Mouse (Mus musculus) stomach, embryonic 14.5 days (tissue): Measurements from ENCODE around the gene Wfdc18. TPM values are rescaled to one million over a fixed set of nuclear protein-coding genes. Genes with fewer than 3 reads are reported as not detected.

ENCODE experiments used
- ATAC-seq: fragments of 200-750 bp; cut with Nextera tagmentation; 2 replicates; pipeline ENCODE4 v1.8.0; 2017; ENCODE audit warnings: low read depth, moderate TSS enrichment; ENCODE audit not compliant: insufficient number of reproducible peaks, insufficient read depth, low FRiP score
- H3K27ac ChIP-seq: fragments of 300-500 bp; sonication (generic); 2 replicates; pipeline ENCODE4 v1.5.1; 2014; ENCODE audit warnings: mild to moderate bottlenecking, low read length, moderate library complexity, mixed read lengths
- H3K27me3 ChIP-seq: fragments of 300-500 bp; sonication (generic); 2 replicates; pipeline ENCODE4 v1.6.1; 2014; ENCODE audit warnings: low read length, control low read depth, mixed read lengths; ENCODE audit not compliant: control insufficient read depth, insufficient read depth
- H3K36me3 ChIP-seq: fragments of 300-500 bp; sonication (generic); 2 replicates; pipeline ENCODE4 v1.6.1; 2014; ENCODE audit warnings: mild to moderate bottlenecking, control low read depth, low read length, moderate library complexity, mixed read lengths; ENCODE audit not compliant: control insufficient read depth, insufficient read depth
- H3K4me1 ChIP-seq: fragments of 300-500 bp; sonication (generic); 2 replicates; pipeline ENCODE4 v1.6.1; 2014; ENCODE audit warnings: low read length, control low read depth, mixed read lengths; ENCODE audit not compliant: control insufficient read depth, insufficient read depth
- H3K4me2 ChIP-seq: fragments of 300-500 bp; sonication (generic); replicated peaks from 2 replicates; pipeline ENCODE4 v1.6.1; 2014; ENCODE audit warnings: low read depth, low read length, control low read depth
- H3K4me3 ChIP-seq: fragments of 300-500 bp; sonication (generic); 2 replicates; pipeline ENCODE4 v1.5.1; 2014; ENCODE audit warnings: low read depth, low read length, control low read depth
- H3K9ac ChIP-seq: fragments of 300-500 bp; sonication (generic); replicated peaks from 2 replicates; pipeline ENCODE4 v1.6.1; 2014; ENCODE audit warnings: low read depth, mild to moderate bottlenecking, control low read depth, low read length, moderate library complexity, mixed read lengths
- H3K9me3 ChIP-seq: fragments of 300-500 bp; sonication (generic); 2 replicates; pipeline ENCODE4 v1.6.1; 2016; ENCODE audit warnings: low read depth, low read length, control low read depth; ENCODE audit not compliant: control insufficient read depth
- WGBS: fragments of 180-500 bp; shearing (Covaris S2); extraction: QIAGEN DNeasy Blood & Tissue Kit; methylation state at CpG from one replicate; pipeline ENCODE4 v1.1.7; 2014; 5-methylcytosine and 5-hydroxymethylcytosine counted together
- polyA plus RNA-seq: library from polyadenylated mRNA; unstranded; fragments of >200 nt; fragmentation: Nextera tagmentation; extraction: Ambion mirVana; gene quantifications from 2 replicates; pipeline ENCODE4 v1.2.1, GENCODE M21; 2014

Wfdc18 gene
- 0.54 TPM in 1 of 2 replicates, not detected in the other for polyA plus RNA-seq

GRCm38 (mm10) chr11:83708715-83709114, at the start of gene Wfdc18:
Gene Wfdc18, plus strand, starts transcription at chr11:83709015.
- H3K9me3 ChIP-seq = no peaks in the 10 kb centered on the region
- ATAC-seq = no peak
- no peak within 1 kb of the TSS for H3K4me3 ChIP-seq
- H3K36me3 ChIP-seq = no peaks in the 10 kb centered on the region
- WGBS = 67% methylated on average over 4 of the region's 4 CpGs
- H3K4me2 ChIP-seq = no peak within 1 kb of the TSS
- no peak within 1 kb of the TSS for H3K27ac ChIP-seq
- H3K9ac ChIP-seq = no peak within 1 kb of the TSS
- no peaks in the 10 kb centered on the region for H3K27me3 ChIP-seq
- no peaks in the 10 kb centered on the region for H3K4me1 ChIP-seq

- Histone ChIP-seq H3K27ac (no peak within 1 kb of the TSS), H3K9ac (no peak within 1 kb of the TSS), H3K36me3 (no peaks in the 10 kb centered on the region), H3K27me3 (no peaks in the 10 kb centered on the region), H3K4me2 (no peak within 1 kb of the TSS), H3K4me3 (no peak within 1 kb of the TSS), H3K4me1 (no peaks in the 10 kb centered on the region), H3K9me3 (no peaks in the 10 kb centered on the region)
- 76% methylated on average over 6 of the region's 6 CpGs for WGBS
- no peak for ATAC-seq
Measured at GRCm38 (mm10) chr11:83662204-83662603, 46.6 kb upstream of the Wfdc18 start, which contains the start of gene Ccl4. Gene Ccl4, plus strand, starts transcription at chr11:83662584.

- Histone ChIP-seq H3K4me2 (no peak overlapping the region), H3K9ac (no peak overlapping the region), H3K27ac (no peak overlapping the region), H3K27me3 (no peaks in the 10 kb centered on the region), H3K4me1 (no peaks in the 10 kb centered on the region), H3K4me3 (no peak overlapping the region), H3K9me3 (no peaks in the 10 kb centered on the region), H3K36me3 (no peaks in the 10 kb centered on the region)
- WGBS = 54% methylated on average over 5 of the region's 5 CpGs
- no peak for ATAC-seq
Measured at GRCm38 (mm10) chr11:83663532-83663931, 45.3 kb upstream of the Wfdc18 start.

GRCm38 (mm10) chr11:83671743-83672142, 37.1 kb upstream of the Wfdc18 start:
- ATAC-seq = no peak
- no peak overlapping the region for H3K4me3 ChIP-seq
- no peak overlapping the region for H3K4me2 ChIP-seq

GRCm38 (mm10) chr11:83675665-83676064, 33.1 kb upstream of the Wfdc18 start:
- no peaks in the 10 kb centered on the region for H3K9me3 ChIP-seq
- ATAC-seq = no peak
- H3K27me3 ChIP-seq = no peaks in the 10 kb centered on the region
- WGBS = 94% methylated on average over 1 of the region's 1 CpGs
- no peaks in the 10 kb centered on the region for H3K36me3 ChIP-seq
- H3K9ac ChIP-seq = no peak overlapping the region
- H3K4me1 ChIP-seq = no peaks in the 10 kb centered on the region
- no peak overlapping the region for H3K4me2 ChIP-seq
- H3K27ac ChIP-seq = no peak overlapping the region
- H3K4me3 ChIP-seq = no peak overlapping the region

More at GRCm38 (mm10) chr11:83671743-83672142, 37.1 kb upstream of the Wfdc18 start:
- Histone ChIP-seq H3K4me1 (no peaks in the 10 kb centered on the region), H3K36me3 (no peaks in the 10 kb centered on the region), H3K9ac (no peak overlapping the region), H3K9me3 (no peaks in the 10 kb centered on the region), H3K27me3 (no peaks in the 10 kb centered on the region), H3K27ac (no peak overlapping the region)

GRCm38 (mm10) chr11:83689918-83690317, 18.9 kb upstream of the Wfdc18 start:
- H3K9me3 ChIP-seq = no peaks in the 10 kb centered on the region
- WGBS = 79% methylated on average over 1 of the region's 1 CpGs
- no peak overlapping the region for H3K9ac ChIP-seq
- no peaks in the 10 kb centered on the region for H3K27me3 ChIP-seq
- no peak overlapping the region for H3K27ac ChIP-seq
- no peaks in the 10 kb centered on the region for H3K4me1 ChIP-seq
- ATAC-seq = no peak
- H3K4me3 ChIP-seq = no peak overlapping the region
- H3K4me2 ChIP-seq = no peak overlapping the region
- H3K36me3 ChIP-seq = no peaks in the 10 kb centered on the region

- ATAC-seq = no peak
- Histone ChIP-seq H3K27me3 (no peaks in the 10 kb centered on the region), H3K36me3 (no peaks in the 10 kb centered on the region), H3K9me3 (no peaks in the 10 kb centered on the region), H3K27ac (no peak overlapping the region), H3K4me3 (no peak overlapping the region), H3K4me1 (no peaks in the 10 kb centered on the region), H3K4me2 (no peak overlapping the region), H3K9ac (no peak overlapping the region)
- 64% methylated on average over 1 of the region's 1 CpGs for WGBS
Measured at GRCm38 (mm10) chr11:83692008-83692407, 16.8 kb upstream of the Wfdc18 start.

- Histone ChIP-seq H3K27me3 (no peaks in the 10 kb centered on the region), H3K36me3 (no peaks in the 10 kb centered on the region), H3K4me2 (no peak within 1 kb of the TSS), H3K4me3 (no peak within 1 kb of the TSS), H3K9me3 (no peaks in the 10 kb centered on the region), H3K27ac (no peak within 1 kb of the TSS), H3K4me1 (no peaks in the 10 kb centered on the region), H3K9ac (no peak within 1 kb of the TSS)
- 26% methylated on average over 1 of the region's 1 CpGs for WGBS
- no peak for ATAC-seq
Measured at GRCm38 (mm10) chr11:83703705-83704104, 5.1 kb upstream of the Wfdc18 start, which contains the start of gene Wfdc17. Gene Wfdc17, plus strand, starts transcription at chr11:83703991.

GRCm38 (mm10) chr11:83709683-83710082, 868 bp downstream of the Wfdc18 start:
- Histone ChIP-seq H3K27me3 (no peaks in the 10 kb centered on the region), H3K36me3 (no peaks in the 10 kb centered on the region), H3K4me3 (no peak overlapping the region), H3K9ac (no peak overlapping the region), H3K4me1 (no peaks in the 10 kb centered on the region), H3K4me2 (no peak overlapping the region), H3K27ac (no peak overlapping the region), H3K9me3 (no peaks in the 10 kb centered on the region)
- 86% methylated on average over 5 of the region's 5 CpGs for WGBS
- no peak for ATAC-seq
